Mouse (Mus musculus): ENCODE measurements at regions not wholly inside any gene's neighbourhood (a gene's known extent, or its start where the extent isn't known, plus 50 kb on each side); places are given as distances from the start of the nearest gene placed in this dataset.

GRCm38 (mm10) chr15:16995667-16996066, 267.1 kb downstream of the Cdh9 start:
- DNase-seq: no peak
- TF ChIP-seq POLR2A (IDR thresholded peaks at IDR 0.05; ENCODE audit: low read depth, low read length) (no peak), CTCF (conservative IDR thresholded peaks at IDR 0.05; ENCODE audit: insufficient read depth, insufficient read length, low read depth, low read length) (no peak)
- WGBS: 78% methylated on average over 1 of the region's 1 CpGs
- H3K36me3 ChIP-seq (ENCODE audit: control insufficient read depth, insufficient read depth, low read length): no peaks in the 10 kb centered on the region
- no peaks in the 10 kb centered on the region for H3K4me1 ChIP-seq (ENCODE audit: control insufficient read depth, insufficient read depth, low read length)
- H3K4me3 ChIP-seq (ENCODE audit: insufficient read depth, low read depth, low read length): no peak overlapping the region
- no peaks in the 10 kb centered on the region for H3K27me3 ChIP-seq (replicated peaks; ENCODE audit: control insufficient read depth, insufficient read depth, low read length)
- H3K27ac ChIP-seq (ENCODE audit: insufficient read depth, low read depth, low read length): no peak overlapping the region

GRCm38 (mm10) chr15:17006139-17006538, 277.6 kb downstream of the Cdh9 start:
- Histone ChIP-seq H3K27me3 (replicated peaks; ENCODE audit: control insufficient read depth, insufficient read depth, low read length) (no peaks in the 10 kb centered on the region), H3K4me1 (ENCODE audit: control insufficient read depth, insufficient read depth, low read length) (no peaks in the 10 kb centered on the region), H3K27ac (ENCODE audit: insufficient read depth, low read depth, low read length) (no peak overlapping the region), H3K4me3 (ENCODE audit: insufficient read depth, low read depth, low read length) (no peak overlapping the region), H3K36me3 (ENCODE audit: control insufficient read depth, insufficient read depth, low read length) (no peaks in the 10 kb centered on the region)
- WGBS: 53% methylated on average over 2 of the region's 2 CpGs
- no peak for DNase-seq
- TF ChIP-seq POLR2A (IDR thresholded peaks at IDR 0.05; ENCODE audit: low read depth, low read length) (no peak), CTCF (conservative IDR thresholded peaks at IDR 0.05; ENCODE audit: insufficient read depth, insufficient read length, low read depth, low read length) (no peak)

- WGBS: 74% methylated on average over 4 of the region's 4 CpGs
- Histone ChIP-seq H3K4me1 (ENCODE audit: control insufficient read depth, insufficient read depth, low read length) (no peaks in the 10 kb centered on the region), H3K36me3 (ENCODE audit: control insufficient read depth, insufficient read depth, low read length) (no peaks in the 10 kb centered on the region), H3K27me3 (replicated peaks; ENCODE audit: control insufficient read depth, insufficient read depth, low read length) (no peaks in the 10 kb centered on the region), H3K4me3 (ENCODE audit: insufficient read depth, low read depth, low read length) (no peak overlapping the region), H3K27ac (ENCODE audit: insufficient read depth, low read depth, low read length) (no peak overlapping the region)
- no peak for DNase-seq
- TF ChIP-seq CTCF (conservative IDR thresholded peaks at IDR 0.05; ENCODE audit: insufficient read depth, insufficient read length, low read depth, low read length) (no peak), POLR2A (IDR thresholded peaks at IDR 0.05; ENCODE audit: low read depth, low read length) (no peak)
These were observed 279.3 kb downstream of the Cdh9 start for GRCm38 (mm10) chr15:17007811-17008210.

GRCm38 (mm10) chr15:17048867-17049628, 320.5 kb downstream of the Cdh9 start:
- no peak for DNase-seq
- H3K27ac ChIP-seq (ENCODE audit: insufficient read depth, low read depth, low read length): no peak overlapping the region

GRCm38 (mm10) chr15:17069772-17070171, 341.2 kb downstream of the Cdh9 start:
- Histone ChIP-seq H3K27ac (ENCODE audit: insufficient read depth, low read depth, low read length) (no peak overlapping the region), H3K4me3 (ENCODE audit: insufficient read depth, low read depth, low read length) (no peak overlapping the region), H3K36me3 (ENCODE audit: control insufficient read depth, insufficient read depth, low read length) (no peaks in the 10 kb centered on the region), H3K27me3 (replicated peaks; ENCODE audit: control insufficient read depth, insufficient read depth, low read length) (no peaks in the 10 kb centered on the region), H3K4me1 (ENCODE audit: control insufficient read depth, insufficient read depth, low read length) (no peaks in the 10 kb centered on the region)
- 70% methylated on average over 4 of the region's 4 CpGs for WGBS
- no peak for DNase-seq
- TF ChIP-seq POLR2A (IDR thresholded peaks at IDR 0.05; ENCODE audit: low read depth, low read length): no peak
- TF ChIP-seq CTCF (conservative IDR thresholded peaks at IDR 0.05; ENCODE audit: insufficient read depth, insufficient read length, low read depth, low read length): no peak

More at GRCm38 (mm10) chr15:17048867-17049628, 320.5 kb downstream of the Cdh9 start:
- TF ChIP-seq POLR2A (IDR thresholded peaks at IDR 0.05; ENCODE audit: low read depth, low read length) (no peak), CTCF (conservative IDR thresholded peaks at IDR 0.05; ENCODE audit: insufficient read depth, insufficient read length, low read depth, low read length) (no peak)
- WGBS: 31% methylated on average over 2 of the region's 2 CpGs
- Histone ChIP-seq H3K36me3 (ENCODE audit: control insufficient read depth, insufficient read depth, low read length) (no peaks in the 10 kb centered on the region), H3K4me3 (ENCODE audit: insufficient read depth, low read depth, low read length) (no peak overlapping the region), H3K4me1 (ENCODE audit: control insufficient read depth, insufficient read depth, low read length) (no peaks in the 10 kb centered on the region), H3K27me3 (replicated peaks; ENCODE audit: control insufficient read depth, insufficient read depth, low read length) (no peaks in the 10 kb centered on the region; the same call in 1 of the 2 replicates)

GRCm38 (mm10) chr15:17084030-17084429, 355.5 kb downstream of the Cdh9 start:
- Histone ChIP-seq H3K4me1 (ENCODE audit: control insufficient read depth, insufficient read depth, low read length) (no peaks in the 10 kb centered on the region), H3K27ac (ENCODE audit: insufficient read depth, low read depth, low read length) (no peak overlapping the region), H3K27me3 (replicated peaks; ENCODE audit: control insufficient read depth, insufficient read depth, low read length) (no peaks in the 10 kb centered on the region), H3K4me3 (ENCODE audit: insufficient read depth, low read depth, low read length) (no peak overlapping the region), H3K36me3 (ENCODE audit: control insufficient read depth, insufficient read depth, low read length) (no peaks in the 10 kb centered on the region)
- 69% methylated on average over 2 of the region's 2 CpGs for WGBS
- DNase-seq: no peak
- TF ChIP-seq POLR2A (IDR thresholded peaks at IDR 0.05; ENCODE audit: low read depth, low read length): no peak
- no peak for TF ChIP-seq CTCF (conservative IDR thresholded peaks at IDR 0.05; ENCODE audit: insufficient read depth, insufficient read length, low read depth, low read length)

- no peak for DNase-seq
- no peaks in the 10 kb centered on the region for H3K36me3 ChIP-seq (ENCODE audit: control insufficient read depth, insufficient read depth, low read length)
- H3K4me1 ChIP-seq (ENCODE audit: control insufficient read depth, insufficient read depth, low read length): no peaks in the 10 kb centered on the region
- no peak overlapping the region for H3K27ac ChIP-seq (ENCODE audit: insufficient read depth, low read depth, low read length)
- WGBS: 90% methylated on average over 5 of the region's 5 CpGs
- TF ChIP-seq POLR2A (IDR thresholded peaks at IDR 0.05; ENCODE audit: low read depth, low read length) (no peak), CTCF (conservative IDR thresholded peaks at IDR 0.05; ENCODE audit: insufficient read depth, insufficient read length, low read depth, low read length) (no peak)
- no peak overlapping the region for H3K4me3 ChIP-seq (ENCODE audit: insufficient read depth, low read depth, low read length)
- no peaks in the 10 kb centered on the region for H3K27me3 ChIP-seq (replicated peaks; ENCODE audit: control insufficient read depth, insufficient read depth, low read length)
These were observed 360.2 kb downstream of the Cdh9 start for GRCm38 (mm10) chr15:17088644-17089228.

Measured in kidney, adult 2 months (tissue).